Mouse (Mus musculus) liver, embryonic 14.5 days (tissue): ENCODE data around the gene Trim3.

Source experiments
- CTCF ChIP-seq: IDR thresholded peaks from 2 replicates; pipeline ENCODE4 v1.5.1; 2016; ENCODE audit warnings: antibody characterized with exemption, low read depth, control low read depth
- EP300 ChIP-seq: IDR thresholded peaks from 2 replicates; pipeline ENCODE4 v1.6.1; 2016; ENCODE audit warnings: antibody characterized with exemption, low read depth

GRCm38 (mm10) chr7:105578481-105578880, 54.9 kb downstream of the Trim3 start:
- TF ChIP-seq CTCF: no peak
- TF ChIP-seq EP300: no peak
